Mouse (Mus musculus): ENCODE data around the gene Tatdn2.
"Not testable (repeated sequence)": the region's sequence is repeated elsewhere in the genome, so short reads cannot be mapped to it uniquely, and the experiment has no call there.

Gene Tatdn2

DNA sequence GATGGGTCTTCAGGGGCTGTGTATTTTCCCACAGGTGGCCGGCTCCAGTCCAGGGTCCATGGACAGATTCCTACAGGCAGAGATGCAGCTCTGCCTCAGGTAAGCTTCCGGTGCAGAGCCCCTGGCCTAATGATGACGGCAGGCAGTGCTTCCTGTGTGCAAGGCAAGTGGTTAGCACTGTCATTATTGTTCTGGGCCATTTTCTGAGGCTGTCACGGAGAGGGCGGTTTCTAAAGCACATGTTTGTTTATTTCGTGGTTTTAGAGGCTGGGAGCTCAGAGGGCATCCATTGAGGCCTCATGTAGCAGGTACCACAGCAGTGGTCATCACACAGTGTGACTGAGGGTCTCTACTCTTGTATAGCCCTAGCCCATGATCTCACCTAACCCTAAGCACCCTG, 23.9 kb upstream of the Tatdn2 start:
- no peak for DNase-seq

DNA sequence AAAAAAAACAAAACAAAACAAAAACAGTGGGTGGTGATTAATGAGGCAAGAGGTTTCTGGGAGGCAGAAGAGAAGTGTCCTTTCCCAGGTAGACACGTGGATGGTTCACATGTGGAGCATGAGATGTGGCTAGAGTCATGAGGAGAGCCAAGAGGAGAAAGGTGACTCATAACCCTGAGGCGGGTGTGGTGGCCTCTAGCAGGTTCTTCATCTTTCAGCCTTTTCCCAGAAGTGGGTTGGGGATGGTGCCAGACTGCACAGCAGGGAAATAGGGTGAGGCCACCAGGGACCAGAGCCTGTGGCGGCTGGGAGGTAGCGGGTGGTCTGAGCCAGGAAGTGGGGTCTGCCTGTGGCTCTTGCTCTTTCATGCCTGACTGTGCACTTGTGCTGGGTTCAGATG, 21.6 kb upstream of the Tatdn2 start:
- no peak for DNase-seq

DNA sequence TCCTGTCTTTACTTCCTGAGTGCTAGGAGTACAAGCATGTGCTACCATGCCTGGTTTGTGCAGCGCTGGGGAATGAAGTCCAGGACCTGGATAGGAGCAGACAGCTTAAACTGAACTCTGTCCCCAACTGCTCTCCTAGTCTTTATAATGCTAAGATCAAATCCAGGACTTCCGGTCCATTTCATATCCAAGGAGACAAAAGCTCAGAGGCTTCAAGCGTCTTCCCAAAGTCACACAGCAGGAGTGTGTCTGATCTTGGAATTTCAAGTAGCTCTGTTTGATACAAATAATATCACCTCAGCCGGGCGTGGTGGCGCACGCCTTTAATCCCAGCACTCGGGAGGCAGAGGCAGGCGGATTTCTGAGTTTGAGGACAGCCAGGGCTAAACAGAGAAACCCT, 20.9 kb upstream of the Tatdn2 start:
- no peak for DNase-seq

DNA sequence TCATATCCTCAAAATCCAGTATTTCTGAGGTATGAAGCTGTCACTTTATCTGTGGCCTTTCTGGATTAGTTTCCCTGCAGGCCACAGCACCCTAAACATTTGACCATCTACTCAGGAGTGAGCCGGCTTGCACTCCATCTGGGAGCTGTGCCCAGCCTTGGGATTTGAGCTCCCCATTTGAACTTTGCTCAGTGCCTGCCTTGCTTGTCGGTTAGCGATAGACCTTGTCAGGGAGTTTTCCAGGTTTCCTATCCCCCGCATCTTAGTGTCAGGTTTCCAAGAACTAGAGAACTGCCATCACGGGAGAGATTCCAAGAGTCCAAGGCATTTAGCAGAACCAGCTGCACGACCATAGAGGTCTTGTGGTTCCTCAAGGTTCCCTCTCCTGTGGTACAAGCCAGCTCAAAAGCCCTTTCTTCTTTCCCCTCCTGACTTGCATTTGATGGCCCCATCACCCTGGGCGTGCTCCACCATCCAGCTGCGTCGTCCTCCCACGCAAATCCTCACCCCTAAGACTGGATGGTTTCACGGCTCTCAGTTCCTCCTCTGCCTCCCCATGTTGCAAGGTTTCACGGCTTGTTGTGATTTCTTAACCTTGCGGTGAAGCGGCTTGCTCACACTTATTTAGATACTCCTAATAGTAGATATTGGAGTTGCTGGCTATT, 19.6 kb upstream of the Tatdn2 start:
- DNase-seq, result no peak

DNA sequence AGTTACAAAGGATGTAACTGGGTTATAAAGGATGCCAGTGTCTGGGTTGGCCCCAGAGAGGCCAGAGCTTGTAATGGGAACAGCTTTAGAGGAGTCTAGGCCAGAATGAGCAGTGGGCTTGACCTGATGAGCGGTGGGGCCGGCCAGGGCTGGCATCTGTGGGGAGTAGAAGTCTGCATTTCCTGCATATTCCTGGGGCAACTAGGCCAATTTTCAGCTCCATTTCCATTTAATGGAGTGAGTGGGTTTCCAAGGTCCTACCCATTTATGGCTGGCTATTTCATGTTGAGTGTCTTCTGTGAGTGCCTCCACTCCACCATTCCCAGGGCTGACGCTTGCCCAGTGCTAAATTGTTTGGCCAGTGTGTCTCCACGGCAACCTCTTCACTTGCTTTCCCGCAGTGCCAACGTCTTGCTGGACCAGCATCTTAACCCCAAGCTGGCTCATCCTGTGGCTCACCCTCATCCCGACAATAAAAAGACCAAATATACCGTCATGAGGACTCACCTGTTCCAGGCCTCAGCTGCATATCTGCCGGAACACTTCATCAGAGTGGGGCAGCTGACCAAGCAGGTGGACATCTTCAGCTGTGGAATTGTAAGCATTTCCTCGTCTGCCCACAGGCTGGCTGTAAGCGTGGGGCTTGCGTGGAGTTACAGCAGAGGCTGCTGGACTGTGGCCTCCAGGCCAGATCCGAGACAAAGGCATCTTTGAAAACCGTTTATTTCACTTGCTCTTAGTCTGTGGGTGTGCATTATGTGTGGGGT, 18.4 kb upstream of the Tatdn2 start:
- no peak for DNase-seq

DNA sequence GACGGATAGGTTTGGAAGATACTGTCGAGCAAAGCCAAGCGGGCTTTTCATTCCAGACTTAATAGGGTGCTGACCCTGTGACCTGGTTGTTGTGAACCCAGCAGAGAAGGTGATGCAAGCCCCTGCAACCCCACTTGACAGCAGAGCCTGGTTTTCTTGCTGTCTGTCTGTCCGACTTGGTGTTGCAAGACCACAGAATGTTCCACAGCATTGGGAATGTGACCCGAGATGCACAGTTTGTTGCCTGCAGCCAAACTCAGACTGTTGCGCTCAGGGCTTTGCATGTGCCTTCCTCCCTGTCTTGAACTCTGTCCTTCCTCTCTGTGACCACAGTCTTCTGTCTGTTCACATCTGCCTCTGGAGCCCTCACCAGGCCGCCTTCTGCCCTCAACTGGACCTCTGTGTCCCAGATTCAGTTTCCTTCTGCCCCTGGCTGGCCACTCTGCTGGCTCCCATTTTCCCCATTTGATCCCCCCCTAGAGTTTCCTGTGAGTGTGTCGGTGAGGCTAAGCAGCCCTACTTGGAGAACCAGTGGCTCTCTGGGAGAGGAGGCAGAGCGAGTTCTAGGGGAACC, 16.8 kb upstream of the Tatdn2 start:
- DNase-seq, result no peak

DNA sequence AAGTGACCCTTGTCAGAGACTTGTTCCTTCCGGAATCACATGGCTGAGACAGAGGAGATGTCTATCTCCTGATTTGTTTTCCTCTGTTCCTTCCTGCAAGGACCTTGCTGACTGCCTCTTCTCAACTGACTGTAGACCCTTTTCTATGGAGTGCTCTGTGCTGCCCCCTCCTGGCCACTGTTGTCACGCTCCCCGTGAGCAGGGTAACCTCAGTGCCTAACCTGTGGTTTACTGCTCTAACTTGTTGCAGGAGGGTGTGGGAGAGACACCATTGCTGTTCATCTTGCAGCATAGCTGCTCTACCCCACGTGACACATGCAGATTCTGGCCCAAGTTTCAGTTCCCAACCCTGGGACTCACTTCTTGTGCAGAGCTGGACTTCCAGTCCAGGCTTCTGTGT, 15.6 kb upstream of the Tatdn2 start:
- peak; percentile 58 for DNase-seq

DNA sequence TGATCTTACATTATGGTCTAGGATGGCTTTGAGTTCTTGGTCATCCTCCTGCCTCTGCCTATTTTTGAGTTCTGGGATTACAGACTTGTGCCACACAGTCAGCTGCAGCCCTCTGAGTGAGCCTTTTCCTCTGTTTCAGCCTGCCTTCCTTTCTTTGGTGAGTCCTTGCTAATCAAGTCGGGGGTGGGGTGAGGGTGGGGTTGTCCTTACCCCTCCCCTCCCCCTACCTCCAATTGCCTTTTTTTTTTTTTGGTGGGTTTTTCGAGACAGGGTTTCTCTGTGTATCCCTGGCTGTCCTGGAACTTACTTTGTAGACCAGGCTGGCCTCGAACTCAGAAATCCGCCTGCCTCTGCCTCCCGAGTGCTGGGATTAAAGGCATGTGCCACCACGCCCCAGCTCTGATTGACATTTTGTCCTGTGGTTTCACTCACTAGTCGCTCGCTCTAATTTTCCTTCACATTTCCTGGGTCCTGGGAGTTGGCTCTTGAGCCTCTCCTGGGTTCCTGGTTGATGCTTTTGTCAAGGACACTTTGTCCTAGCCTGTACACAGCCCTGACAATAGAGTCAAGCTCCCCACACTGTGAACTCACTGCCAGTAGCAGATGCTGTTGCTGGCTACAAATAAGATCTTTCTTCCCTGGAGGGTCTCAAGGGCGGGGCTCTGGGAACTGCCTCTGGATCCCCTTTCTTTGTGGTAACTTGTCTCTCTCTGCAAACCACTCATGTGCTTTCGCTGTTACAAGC, 13.6 kb upstream of the Tatdn2 start:
- no peak for DNase-seq

DNA sequence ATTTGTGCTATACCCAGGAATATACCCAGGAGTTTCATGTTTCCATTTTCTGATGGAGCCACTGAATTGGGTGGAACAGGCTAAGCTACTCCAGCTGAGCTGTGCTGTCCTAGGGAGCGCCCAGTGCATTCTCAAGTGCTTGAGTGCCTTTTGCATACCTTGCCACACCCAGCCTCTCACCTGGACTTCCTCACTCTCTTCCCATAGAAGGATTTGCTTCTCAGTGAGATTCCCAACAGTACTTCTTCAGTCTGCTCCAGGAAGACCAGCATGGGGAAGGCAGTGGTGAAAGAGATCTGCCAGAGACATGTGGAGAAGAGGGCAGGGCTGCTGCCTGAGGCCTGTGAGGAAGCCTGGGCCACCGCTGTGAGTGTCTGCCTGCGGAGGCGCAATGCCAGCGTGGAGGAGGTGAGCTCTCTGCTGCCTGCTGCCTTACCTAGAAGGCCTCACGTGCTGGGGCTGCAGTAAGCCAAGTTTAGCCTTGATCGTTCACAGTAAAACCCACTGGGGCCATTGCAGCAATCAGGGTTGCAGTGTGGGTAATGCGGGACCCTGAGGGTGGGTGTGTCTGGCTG, 10.2 kb upstream of the Tatdn2 start:
- DNase-seq, result no peak

DNA sequence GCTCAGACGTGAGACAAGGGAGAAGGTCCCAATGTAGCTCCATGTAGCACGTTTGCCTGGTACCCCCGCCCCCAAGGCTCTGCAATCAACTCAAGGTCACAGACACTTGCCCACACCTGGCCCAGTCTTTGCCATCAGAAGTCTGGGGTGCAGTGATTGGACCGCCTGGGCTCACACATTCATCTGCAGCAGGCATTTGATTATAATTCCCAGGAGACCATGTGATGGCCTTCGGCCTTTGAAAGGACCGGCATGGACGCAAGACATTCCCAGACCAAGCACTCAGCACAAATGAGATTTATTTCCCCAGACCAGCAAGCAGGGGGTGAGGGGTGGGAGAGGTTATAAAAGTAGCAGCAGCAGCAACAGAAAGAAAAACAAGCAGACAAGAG, 6.8 kb upstream of the Tatdn2 start:
- no peak for DNase-seq

DNA sequence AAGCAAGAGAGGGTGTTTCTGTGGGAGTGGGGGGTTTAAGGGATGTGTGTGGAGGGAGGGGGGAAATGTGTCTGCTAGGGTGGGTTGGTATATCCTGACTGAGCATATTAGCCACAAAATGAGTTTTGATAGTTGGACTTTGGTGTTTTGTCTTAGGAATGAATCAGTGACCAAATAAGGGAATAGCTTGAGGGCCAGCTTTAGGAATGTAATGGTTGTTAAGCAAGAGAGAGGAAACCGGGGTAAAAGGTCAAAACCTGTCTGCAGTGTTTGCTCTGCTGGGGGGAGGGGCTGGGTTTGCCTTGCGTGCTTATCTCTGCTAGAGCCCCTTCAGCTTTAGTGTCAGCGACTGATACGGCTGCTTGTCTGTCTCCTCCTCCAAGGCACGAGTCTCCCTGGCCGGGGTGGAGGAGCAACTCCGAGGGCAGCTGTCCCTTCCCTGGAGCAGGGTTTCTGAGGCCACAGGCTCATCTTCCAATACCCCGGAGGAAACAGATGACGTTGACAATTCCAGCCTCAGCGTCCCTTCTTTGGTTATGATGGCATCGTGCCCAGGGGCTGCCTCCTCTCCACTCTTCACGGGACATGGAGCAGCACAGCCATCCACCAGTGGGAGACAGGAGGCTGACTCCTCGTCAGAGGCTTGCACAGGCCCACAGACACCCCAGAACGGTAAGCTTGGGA, 6.3 kb upstream of the Tatdn2 start:
- DNase-seq, result no peak

DNA sequence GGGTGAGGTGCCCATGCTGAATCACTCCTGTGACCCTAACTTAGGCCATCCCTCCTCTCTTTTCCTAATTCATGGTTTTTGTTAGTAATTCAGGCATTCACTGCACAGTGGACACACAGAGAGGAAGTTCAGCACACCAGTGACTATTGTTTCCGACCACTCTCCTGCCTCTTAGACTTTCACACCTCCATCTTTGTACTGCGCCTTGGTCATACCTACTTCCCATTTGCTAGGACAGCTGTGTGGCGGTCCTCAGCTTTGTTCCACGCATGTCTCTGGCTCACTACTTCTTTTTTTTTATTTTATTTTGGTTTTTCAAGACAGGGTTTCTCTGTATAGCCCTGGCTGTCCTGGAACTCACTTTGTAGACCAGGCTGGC, 5.8 kb upstream of the Tatdn2 start:
- no peak for DNase-seq

DNA sequence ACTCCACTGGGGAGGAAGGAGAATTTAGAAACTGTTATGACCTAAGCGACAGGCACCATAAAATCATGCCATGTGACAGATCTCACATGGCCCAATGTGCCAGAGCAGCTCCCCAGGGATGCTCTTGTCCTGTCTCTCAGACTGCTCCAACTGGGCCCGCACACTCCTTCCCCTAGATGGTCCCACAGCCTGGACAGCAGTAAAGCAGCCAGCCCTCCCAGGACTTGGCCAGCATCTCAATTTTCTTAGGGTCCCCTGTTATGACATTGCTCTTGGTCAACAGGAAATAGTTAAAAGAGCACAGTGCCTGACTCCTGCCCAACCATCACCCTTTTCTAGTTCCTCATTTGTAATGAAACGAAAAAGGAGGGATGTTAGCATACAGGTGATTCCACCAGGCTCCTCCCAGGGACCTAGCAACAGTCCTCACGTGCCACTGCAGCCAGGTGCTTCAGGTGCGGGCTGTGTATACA, 4.2 kb upstream of the Tatdn2 start:
- no peak for DNase-seq

DNA sequence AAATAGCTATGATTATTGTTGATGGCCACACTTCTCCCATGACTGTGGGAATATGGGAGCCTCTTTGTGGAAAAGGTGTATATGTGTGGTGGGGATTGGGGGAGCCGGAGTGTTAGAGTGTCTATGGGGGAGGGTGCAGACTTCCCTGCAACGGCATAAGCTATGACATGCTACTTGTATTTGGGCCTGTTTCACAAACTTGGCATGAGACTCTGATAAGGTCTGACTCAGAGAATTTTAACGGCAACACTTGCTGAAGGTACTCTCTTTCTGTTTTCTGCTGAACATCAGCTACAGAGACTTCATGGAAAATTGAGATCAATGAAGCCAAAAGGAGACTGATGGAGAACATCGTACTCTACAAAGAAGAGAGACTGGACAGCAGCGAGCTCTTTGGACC, 3.5 kb upstream of the Tatdn2 start:
- no peak for DNase-seq

DNA sequence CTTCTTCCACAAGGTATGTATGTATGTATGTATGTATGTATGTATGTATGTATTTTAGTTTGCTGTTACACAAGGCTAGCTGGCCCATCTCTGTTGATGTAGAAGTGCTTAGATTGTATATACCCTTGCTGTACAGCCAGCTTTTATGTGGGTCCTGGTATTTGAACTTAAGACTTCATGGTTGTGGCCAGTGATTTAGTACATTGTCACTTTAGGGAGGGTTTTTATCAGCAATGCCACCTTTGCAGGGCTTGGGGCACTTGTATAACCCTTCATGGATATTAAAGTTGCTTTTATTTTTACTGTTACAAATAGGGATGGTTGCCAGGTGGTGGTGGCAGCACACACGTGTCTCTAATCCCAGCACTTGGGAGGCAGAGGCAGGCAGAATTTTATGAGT, 1.6 kb upstream of the Tatdn2 start:
- no peak for DNase-seq

DNA sequence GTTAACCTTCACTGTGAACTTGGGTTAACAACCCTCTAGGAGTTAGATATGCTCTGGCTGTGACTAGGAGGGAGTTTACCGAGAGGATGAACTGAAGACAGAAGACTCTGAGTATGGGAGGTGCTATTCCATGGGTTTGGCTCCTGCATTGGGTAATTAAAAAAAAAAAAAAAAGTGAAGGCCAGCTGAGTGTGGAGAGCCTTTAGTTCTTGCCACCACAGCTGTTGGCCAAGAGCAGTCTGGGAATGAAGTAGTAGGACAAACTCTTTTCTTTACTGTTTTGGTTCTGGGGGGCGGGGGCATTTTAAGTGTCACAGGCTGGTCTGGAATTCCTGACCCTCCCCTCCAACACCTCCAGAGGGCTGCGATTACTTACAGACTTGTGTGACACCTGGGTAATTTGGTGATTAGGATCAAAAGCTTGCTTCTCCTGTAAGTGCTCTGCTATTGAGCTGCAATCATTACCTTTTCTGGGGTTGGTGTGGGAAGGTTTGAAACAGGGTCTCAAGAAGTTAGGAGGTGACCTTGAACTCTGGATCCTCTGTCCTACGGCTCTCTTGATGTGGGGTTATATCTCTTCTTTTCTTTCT, 989 bp upstream of the Tatdn2 start:
- no peak for DNase-seq

DNA sequence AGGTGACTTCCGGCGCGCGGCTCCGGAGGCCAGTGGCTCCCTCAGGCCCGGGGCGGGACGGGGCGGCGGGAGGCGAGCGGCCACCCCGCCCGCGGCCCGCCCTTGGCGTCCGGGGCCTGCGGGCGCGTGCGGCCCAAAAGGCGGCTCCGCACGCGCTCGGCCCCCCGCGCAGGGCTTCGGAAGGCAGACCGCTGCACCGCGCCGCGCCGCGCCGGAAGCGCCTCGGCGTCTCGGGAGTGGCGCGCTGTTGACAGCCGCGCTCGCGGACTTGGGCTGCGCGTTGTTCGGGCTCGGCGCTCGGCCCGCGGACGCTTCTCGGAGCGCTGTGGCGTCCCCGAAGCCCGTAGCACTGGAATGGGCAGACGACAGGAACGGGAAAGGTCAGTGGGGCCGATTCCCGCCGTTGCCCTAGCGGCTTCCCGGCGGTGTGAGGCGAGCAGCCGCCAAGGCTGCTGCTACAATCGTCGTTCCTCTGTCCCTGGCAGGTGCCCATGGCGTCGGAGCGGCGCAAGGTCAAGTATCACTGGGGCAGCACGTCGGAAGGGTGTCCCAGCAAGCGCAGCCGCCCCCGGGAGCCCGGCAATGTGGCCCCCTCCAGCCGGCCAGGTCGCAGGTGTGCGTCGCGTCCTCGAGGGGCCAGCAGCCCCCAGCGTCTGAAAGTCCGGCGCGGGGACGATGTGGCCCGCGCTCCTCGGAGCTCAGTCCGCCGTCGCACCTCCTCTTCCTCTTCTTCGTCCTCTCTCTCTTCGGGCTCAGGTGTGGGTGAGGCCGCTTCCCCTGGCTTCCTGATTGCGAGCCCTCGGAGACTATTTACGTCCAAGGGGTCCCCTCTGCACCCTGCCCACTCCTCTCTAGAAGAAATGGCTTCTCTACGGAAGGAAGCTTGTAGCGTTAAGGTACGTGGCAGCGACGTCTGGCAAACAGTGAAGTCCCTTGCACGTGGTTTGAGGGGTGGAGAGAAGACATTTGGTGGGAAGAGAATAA, 664 bp downstream of the Tatdn2 start:
- DNase-seq, result peak; percentile 37

DNA sequence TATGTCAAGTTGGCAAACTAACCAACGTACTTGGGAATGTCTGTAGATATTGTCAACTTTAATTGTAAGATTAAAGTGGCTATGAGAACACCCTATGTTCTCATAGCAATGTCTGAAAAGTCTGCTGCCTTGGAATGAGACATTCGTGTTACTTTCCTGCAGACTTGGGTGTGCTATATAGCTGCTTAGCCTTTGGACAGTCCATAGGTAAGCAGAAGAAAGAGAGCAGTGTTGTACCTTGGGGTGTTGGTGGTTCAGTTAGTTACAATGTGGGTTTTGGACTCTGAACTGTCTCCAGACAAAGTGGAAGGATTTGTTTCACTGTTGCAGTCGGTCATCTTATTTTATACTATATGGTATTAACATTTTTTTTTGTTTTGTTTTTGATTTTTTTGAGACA, 15.9 kb downstream of the Tatdn2 start:
- DNase-seq, result no peak

DNA sequence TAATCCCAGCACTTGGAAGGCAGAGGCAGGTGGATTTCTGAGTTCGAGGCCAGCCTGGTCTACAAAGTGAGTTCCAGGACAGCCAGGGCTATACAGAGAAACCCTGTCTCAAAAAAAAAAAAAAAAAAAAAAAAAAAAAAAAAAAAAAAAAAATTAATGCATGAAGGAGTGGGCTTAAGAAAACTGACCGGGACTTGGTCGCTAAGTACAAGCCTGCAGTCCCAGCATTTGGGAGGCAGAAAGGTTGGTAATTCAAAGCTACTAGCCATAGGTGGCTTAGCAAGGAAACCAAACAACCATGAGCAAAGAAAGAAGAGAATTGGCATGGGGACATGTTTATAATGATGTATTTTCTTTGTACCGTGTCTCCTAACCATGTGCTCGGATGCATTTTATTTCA, 16.5 kb downstream of the Tatdn2 start:
- not testable (repeated sequence) for DNase-seq

DNA sequence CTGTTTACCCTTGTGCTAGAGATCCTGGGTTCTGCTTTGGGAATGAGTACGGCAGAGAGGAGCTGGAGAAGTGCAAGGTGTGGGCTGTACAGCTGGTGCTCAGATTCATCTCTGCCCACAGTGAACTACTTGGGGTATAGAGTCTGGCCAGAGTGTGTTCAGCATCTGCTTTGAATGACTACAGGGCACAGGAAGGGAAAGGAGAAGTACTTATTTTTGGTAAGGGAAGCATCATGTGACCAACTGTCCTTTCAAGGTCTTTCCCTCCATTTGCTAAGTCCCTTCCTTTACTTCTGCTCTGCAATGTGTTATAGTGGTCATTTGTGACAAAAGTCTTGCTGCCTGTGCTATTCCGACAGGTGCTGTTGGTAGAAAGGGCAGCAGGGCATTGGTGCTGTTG, 17.4 kb downstream of the Tatdn2 start:
- DNase-seq, result no peak

DNA sequence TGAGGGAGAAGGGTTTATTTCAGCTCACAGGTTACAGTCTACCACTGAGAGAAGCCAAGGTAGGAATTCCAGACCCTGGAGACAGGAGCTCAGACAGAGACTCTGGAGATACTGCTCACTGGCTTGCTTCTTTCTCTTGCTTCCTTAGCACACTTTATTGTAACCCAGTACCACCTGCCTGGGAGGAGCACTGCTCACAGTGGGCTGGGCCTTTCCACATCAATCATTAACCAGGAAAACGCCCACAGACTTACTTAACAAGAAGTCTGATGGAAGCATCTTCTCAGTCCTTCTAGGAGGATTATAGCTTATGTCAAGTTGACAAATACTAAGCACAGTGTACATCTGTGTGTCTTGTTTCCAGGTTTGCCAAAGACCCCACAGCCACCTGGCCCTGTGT, 17.9 kb downstream of the Tatdn2 start:
- no peak for DNase-seq
